Mouse (Mus musculus): ENCODE results near the gene Smyd4.

DNA sequence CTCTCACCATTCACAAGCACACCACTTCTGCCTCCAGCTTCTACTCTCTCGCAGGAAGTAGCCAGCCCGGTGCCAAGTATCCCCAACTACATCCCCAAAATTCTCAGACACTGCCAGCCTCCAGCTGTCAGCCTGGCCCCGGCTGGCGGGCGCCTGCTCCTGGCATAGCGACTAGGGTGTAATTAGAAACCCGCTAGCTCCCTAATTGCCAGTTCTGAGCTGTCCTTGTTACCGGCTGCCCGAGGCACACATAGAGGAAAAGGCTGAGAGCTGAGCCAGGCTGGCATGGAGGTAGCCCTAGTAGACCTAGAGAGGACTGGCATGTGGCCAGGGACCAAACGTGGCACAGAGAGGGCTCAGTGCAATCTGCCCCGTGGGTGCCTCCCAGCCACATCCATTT lies 83.1 kb downstream of the Smyd4 start:
- TF ChIP-seq CTCF (conservative IDR thresholded peaks at IDR 0.05; ENCODE audit: insufficient read depth, insufficient read length, low read depth, low read length), result no peak
- no peak for TF ChIP-seq POLR2A (IDR thresholded peaks at IDR 0.05; ENCODE audit: low read depth, low read length)

Data from kidney, adult 2 months (tissue).